Mouse (Mus musculus) heart, adult 11 months (tissue): Measurements from ENCODE around the gene Brap.
A peak's percentile ranks its signal among the peaks of the same experiment; 100 is the strongest.

Source experiments
- DNase-seq: peaks from one replicate; pipeline ENCODE4 v3.0.0; 2022

Gene Brap

DNA sequence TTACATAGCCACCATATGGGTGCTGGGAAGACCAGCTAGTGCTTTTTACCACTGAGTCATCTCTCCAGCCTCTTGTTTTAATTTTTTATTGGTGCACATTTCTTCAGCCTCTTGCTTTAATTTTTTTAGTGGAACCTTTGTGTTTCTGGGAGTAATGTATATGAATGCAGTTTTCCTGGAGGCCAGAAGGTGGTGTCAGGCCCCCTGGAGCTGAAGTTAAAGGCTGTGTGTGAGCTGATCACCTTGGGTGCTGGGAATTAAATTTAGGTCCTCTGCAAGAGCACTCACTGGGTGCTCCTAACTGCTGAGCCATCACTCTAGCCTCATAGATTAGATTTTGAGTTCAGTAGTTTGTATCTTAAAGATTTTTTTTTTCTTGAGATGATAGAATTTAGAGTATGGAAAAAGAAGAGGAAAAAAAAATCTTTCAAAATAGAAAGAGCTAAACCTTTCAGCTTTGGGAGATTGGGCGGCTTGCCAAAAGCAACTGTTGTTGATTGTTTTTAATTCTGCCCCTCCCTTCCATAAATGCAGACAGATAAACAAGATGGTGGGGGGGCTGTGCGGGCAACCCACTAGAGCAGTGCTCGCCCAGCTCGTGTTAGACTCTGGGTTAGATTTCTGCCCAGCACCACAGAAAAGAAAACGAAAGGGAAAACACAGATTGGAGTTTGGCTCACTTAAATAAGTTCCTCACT lies 60.7 kb downstream of the Brap start:
- DNase-seq: no peak

DNA sequence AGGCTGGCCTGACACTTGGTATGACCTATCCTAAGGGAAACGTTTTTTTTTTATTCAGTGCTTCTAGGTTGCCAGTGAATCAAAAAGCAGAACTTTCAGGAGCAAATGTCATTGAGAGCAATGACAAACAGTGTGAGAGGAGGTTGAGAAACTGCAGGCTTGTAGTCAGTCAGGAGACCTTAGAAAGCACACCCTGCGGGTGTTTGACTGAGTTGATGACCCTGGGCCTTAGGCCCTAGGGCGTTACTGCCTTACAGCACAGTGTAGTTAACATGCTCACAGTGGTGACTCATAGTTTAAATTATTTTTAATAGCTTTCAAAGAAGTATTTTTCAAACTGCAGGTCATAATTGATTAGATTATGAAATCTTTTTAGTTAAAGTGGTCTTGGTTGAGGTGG lies 61.5 kb downstream of the Brap start:
- no peak for DNase-seq

DNA sequence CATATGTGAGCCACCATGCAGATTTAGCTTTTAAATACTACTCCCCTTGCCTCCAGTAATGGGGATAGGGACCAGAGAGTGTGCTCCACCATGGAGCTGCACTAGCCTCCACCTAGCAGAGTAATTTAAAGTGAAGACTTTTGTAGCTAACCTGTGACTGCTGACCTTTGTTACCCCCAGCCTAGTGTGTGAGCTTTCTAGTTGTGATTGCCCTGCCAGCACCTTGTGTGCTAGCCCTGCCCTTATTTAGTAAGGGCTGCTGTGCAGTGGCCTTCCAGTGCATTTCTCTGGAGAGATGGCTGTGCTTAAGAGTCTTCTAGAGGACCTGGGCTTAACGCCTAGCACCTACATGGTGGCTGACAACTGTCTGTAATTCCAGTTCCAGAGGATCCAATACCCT lies 64.3 kb downstream of the Brap start:
- no peak for DNase-seq

DNA sequence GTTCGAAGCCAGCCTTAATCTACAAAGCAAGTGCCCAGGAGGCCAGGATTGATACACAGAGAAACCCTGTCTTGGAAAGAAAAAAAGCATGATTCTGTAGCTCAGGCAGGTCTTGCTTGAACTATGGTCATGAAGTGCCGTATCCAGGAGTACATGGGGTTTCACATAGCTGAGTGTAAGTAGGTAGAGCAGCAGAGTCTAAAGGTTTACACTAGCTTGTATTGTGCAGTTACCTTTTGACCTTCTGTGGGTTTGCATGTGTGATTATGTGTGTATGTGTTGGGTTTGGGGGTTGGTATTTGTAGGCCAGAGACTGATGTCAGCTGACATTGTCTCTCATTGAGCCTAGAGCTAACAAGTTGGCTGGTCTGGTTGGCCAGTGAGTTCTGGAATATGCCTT lies 69.7 kb downstream of the Brap start:
- peak; percentile 81 for DNase-seq

DNA sequence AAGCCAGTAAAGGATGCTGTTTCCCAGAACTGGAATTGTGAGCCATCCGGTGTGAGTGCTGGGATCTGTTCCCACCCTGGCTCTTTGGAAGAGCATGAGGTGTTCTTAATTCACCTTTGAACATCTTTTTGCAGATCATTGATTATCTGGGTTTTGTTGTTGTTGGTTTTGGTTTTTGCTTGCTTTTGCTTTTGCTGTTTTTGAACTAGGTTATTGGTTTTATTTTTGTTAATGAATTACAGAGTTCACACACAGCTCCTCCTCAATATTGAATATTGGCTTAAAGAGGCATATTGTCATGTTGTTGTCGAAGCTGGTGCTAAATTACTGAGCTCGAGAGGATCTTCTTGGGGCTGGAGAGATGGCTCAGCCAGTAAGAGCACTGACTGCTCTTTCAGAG lies 76.3 kb downstream of the Brap start:
- DNase-seq: no peak
